Mouse (Mus musculus) midbrain, embryonic 12.5 days (tissue): ENCODE measurements around the gene Rnd3. TPM values are rescaled to one million over a fixed set of nuclear protein-coding genes. Genes with fewer than 3 reads are reported as not detected.

ENCODE experiments used
- ATAC-seq: fragments of 200-750 bp; cut with Nextera tagmentation; 2 replicates; pipeline ENCODE4 v1.8.0; 2017; ENCODE audit warnings: low read depth, moderate TSS enrichment, moderate library complexity; ENCODE audit not compliant: low FRiP score
- H3K27ac ChIP-seq: fragments of 300-500 bp; sonication (generic); replicated peaks from 2 replicates; pipeline ENCODE4 v1.5.1; 2016; ENCODE audit warnings: mild to moderate bottlenecking
- H3K27me3 ChIP-seq: fragments of 300-500 bp; sonication (generic); 2 replicates; pipeline ENCODE4 v1.6.1; 2016; ENCODE audit warnings: mild to moderate bottlenecking
- H3K36me3 ChIP-seq: fragments of 300-500 bp; sonication (generic); 2 replicates; pipeline ENCODE4 v1.6.1; 2016
- H3K4me1 ChIP-seq: fragments of 300-500 bp; sonication (generic); 2 replicates; pipeline ENCODE4 v1.6.1; 2016
- H3K4me2 ChIP-seq: fragments of 300-500 bp; sonication (generic); replicated peaks from 2 replicates; pipeline ENCODE4 v1.6.1; 2016; ENCODE audit warnings: mild to moderate bottlenecking, moderate library complexity
- H3K4me3 ChIP-seq: fragments of 300-500 bp; sonication (generic); 2 replicates; pipeline ENCODE4 v1.5.1; 2016; ENCODE audit warnings: mild to moderate bottlenecking
- H3K9ac ChIP-seq: fragments of 300-500 bp; sonication (generic); replicated peaks from 2 replicates; pipeline ENCODE4 v1.6.1; 2016; ENCODE audit warnings: mild to moderate bottlenecking, moderate library complexity
- H3K9me3 ChIP-seq: fragments of 300-500 bp; sonication (generic); 2 replicates; pipeline ENCODE4 v1.6.1; 2016; ENCODE audit warnings: mild to moderate bottlenecking
- WGBS: fragments of 180-500 bp; shearing (Covaris S2); methylation state at CpG from one replicate; pipeline ENCODE4 v1.1.7; 2016; 5-methylcytosine and 5-hydroxymethylcytosine counted together
- polyA plus RNA-seq: library from polyadenylated mRNA; unstranded; fragments of >200 nt; fragmentation: Nextera tagmentation; extraction: Ambion mirVana; gene quantifications from 2 replicates; pipeline ENCODE4 v1.2.1, GENCODE M21; 2016

The Rnd3 gene
- polyA plus RNA-seq, 1 experiment from 2014 or later, result 352 TPM

GRCm38 (mm10) chr2:51146871-51147317 lies 2.0 kb downstream of the Rnd3 start:
- peak overlapping the region; percentile 95 for H3K27ac ChIP-seq
- H3K4me3 ChIP-seq, result peak overlapping the region; percentile 97
- WGBS, result 0% methylated on average over 18 of the region's 18 CpGs
- no peaks in the 10 kb centered on the region for H3K9me3 ChIP-seq
- H3K4me2 ChIP-seq, result peak overlapping the region; percentile 72
- ATAC-seq, result peak; percentile 57
- H3K4me1 ChIP-seq, result peaks cover 33% of the 10 kb centered on the region
- H3K36me3 ChIP-seq, result peaks cover 14% of the 10 kb centered on the region
- no peaks in the 10 kb centered on the region for H3K27me3 ChIP-seq
- peak overlapping the region; percentile 99 for H3K9ac ChIP-seq

DNA sequence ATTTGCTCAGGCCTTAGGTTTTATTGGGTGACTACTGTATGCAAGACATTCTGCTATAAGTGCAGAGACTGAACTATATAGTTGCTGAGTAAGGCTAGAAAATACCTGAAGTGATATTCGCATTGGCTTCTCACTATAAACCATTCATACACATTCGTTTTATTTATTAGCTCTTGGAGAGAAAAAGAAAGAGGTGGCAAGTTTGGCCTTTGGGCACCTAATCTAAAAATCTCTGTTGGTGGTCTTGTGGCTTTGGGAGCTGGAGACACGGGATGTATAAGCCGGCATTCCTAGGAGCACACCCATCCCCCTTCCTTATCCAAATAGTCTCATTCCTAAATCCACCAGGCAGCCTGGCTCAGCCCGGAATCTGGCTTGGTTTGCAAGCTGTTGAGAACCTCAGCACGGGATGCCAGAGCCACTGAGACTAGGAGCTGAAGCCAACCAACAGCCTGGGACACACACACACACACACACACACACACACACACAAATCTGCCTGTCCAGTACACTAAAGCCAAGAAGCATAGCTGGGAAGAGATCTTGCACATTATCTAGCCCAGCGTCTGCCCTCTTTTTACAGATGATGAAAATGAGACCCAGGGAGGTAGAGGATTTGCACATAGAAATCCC lies 3.0 kb downstream of the Rnd3 start:
- Histone ChIP-seq H3K27me3 (no peaks in the 10 kb centered on the region), H3K9ac (peak overlapping the region; percentile 99), H3K4me3 (peak overlapping the region; percentile 97), H3K9me3 (no peaks in the 10 kb centered on the region), H3K4me1 (peaks cover 42% of the 10 kb centered on the region), H3K4me2 (peak overlapping the region; percentile 72), H3K36me3 (peaks cover 14% of the 10 kb centered on the region), H3K27ac (peak overlapping the region; percentile 95)
- WGBS, result 3% methylated on average over 7 of the region's 7 CpGs
- peak; percentile 9; the same call in 1 of the 2 replicates for ATAC-seq

- H3K9me3 ChIP-seq, result no peaks in the 10 kb centered on the region
- H3K4me3 ChIP-seq, result peak overlapping the region; percentile 97
- H3K4me1 ChIP-seq, result peaks cover 54% of the 10 kb centered on the region
- H3K27me3 ChIP-seq, result no peaks in the 10 kb centered on the region
- WGBS, result 38% methylated on average over 6 of the region's 6 CpGs
- H3K27ac ChIP-seq, result peak overlapping the region; percentile 70
- H3K4me2 ChIP-seq, result peak overlapping the region; percentile 72
- H3K36me3 ChIP-seq, result peaks cover 18% of the 10 kb centered on the region
- peak overlapping the region; percentile 67 for H3K9ac ChIP-seq
- ATAC-seq, result no peak
These were observed 4.4 kb downstream of the Rnd3 start for GRCm38 (mm10) chr2:51144380-51145120.

DNA sequence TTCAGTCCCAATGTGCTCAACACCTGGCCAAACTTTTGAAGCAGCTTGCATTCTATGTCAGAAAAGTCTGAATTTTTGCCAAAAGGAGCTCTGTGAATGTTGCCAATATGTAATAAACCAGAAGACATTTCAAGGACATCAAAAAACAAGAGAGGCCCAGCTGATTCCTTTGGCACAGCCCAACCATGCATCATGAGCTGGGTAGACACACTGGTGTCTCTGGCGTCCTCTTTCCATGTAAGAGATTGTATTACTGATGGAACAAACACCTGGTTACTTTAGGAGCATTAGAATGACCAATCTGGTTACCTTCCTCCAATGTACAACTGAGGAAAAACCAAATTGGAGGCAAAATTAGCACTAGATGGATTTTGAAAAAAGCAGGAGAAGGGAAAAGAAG lies 6.5 kb downstream of the Rnd3 start:
- H3K4me3 ChIP-seq, result peak overlapping the region; percentile 97
- H3K36me3 ChIP-seq, result peaks cover 31% of the 10 kb centered on the region
- H3K9ac ChIP-seq, result peak overlapping the region; percentile 59
- no peaks in the 10 kb centered on the region for H3K27me3 ChIP-seq
- H3K4me1 ChIP-seq, result peaks cover 71% of the 10 kb centered on the region
- no peak for ATAC-seq
- H3K27ac ChIP-seq, result peak overlapping the region; percentile 90
- peak overlapping the region; percentile 72 for H3K4me2 ChIP-seq
- 43% methylated on average over 1 of the region's 1 CpGs for WGBS
- no peaks in the 10 kb centered on the region for H3K9me3 ChIP-seq

- Histone ChIP-seq H3K36me3 (peaks cover 42% of the 10 kb centered on the region), H3K4me3 (peak overlapping the region; percentile 97), H3K9me3 (no peaks in the 10 kb centered on the region), H3K27me3 (no peaks in the 10 kb centered on the region), H3K27ac (peak overlapping the region; percentile 90), H3K9ac (peak overlapping the region; percentile 59), H3K4me1 (peaks cover 75% of the 10 kb centered on the region), H3K4me2 (peak overlapping the region; percentile 72)
- no peak for ATAC-seq
- 44% methylated on average over 3 of the region's 3 CpGs for WGBS
These were observed 7.6 kb downstream of the Rnd3 start for GRCm38 (mm10) chr2:51141345-51141744.

DNA sequence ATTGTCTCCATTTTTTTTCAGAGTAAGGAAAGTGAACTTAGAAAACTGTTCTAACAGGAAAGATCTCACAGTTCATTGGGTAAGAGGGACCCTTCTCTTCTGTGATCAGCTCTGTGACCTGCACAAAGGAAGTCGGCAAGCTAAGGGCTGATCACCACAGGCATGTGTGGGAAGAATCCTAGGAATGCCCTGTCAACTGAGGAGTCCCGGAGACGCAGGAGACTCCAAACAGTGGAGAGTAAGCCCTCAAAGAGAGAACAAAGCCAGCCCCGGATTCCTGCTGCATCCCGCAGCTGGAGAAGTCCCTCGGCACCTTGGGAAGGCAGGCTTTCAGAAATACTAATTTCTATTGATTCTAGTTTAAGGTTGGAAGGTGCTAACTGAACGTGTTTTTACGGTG lies 8.4 kb downstream of the Rnd3 start:
- Histone ChIP-seq H3K4me2 (peak overlapping the region; percentile 72), H3K9me3 (no peaks in the 10 kb centered on the region), H3K27me3 (no peaks in the 10 kb centered on the region), H3K4me1 (peaks cover 78% of the 10 kb centered on the region), H3K36me3 (peaks cover 50% of the 10 kb centered on the region), H3K9ac (peak overlapping the region; percentile 59), H3K4me3 (peak overlapping the region; percentile 97), H3K27ac (peak overlapping the region; percentile 90)
- 0% methylated on average over 8 of the region's 8 CpGs for WGBS
- ATAC-seq, result peak; percentile 72

DNA sequence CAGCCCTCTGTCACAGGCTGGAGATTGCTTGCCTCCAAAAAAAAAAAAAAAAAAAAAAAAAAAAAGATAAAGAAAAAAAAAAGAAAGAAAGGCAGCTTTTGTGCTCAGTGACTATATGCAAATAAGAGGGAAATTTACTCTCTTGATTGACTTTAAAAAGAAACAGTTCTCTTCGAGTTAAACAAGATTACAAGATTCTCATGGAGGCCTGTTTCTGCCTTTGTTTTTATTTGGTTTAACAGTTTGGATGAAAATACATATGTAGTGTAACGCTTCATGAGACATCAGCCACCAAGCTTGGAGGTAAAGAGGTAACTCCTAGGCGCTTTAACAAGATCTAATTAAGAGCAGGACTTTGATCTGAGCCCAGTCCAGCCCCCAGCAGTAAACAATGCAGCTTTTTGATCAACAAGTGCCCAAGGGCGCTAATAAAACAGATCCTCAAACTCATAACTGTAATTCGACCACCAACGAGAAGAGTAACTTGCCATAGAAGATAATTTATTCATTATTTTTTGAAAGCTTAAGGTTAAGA lies 8.9 kb downstream of the Rnd3 start:
- Histone ChIP-seq H3K9me3 (no peaks in the 10 kb centered on the region), H3K36me3 (peaks cover 54% of the 10 kb centered on the region), H3K27me3 (no peaks in the 10 kb centered on the region), H3K27ac (peak overlapping the region; percentile 90), H3K4me2 (peak overlapping the region; percentile 72), H3K9ac (no peak overlapping the region; the same call in none of the 2 replicates), H3K4me1 (peaks cover 74% of the 10 kb centered on the region), H3K4me3 (peak overlapping the region; percentile 97)
- peak; percentile 48; the same call in 1 of the 2 replicates for ATAC-seq
- under 1% methylated on average over 6 of the region's 6 CpGs for whole genome bisulfite sequencing

- H3K9ac ChIP-seq, result no peak overlapping the region; the same call in 1 of the 2 replicates
- peak overlapping the region; percentile 72 for H3K4me2 ChIP-seq
- no peaks in the 10 kb centered on the region for H3K27me3 ChIP-seq
- H3K27ac ChIP-seq, result peak overlapping the region; percentile 90
- no peaks in the 10 kb centered on the region for H3K9me3 ChIP-seq
- peak; percentile 87 for ATAC-seq
- peak overlapping the region; percentile 20 for H3K4me3 ChIP-seq
- peaks cover 56% of the 10 kb centered on the region for H3K36me3 ChIP-seq
- 0% methylated on average over 5 of the region's 5 CpGs for WGBS
- H3K4me1 ChIP-seq, result peaks cover 68% of the 10 kb centered on the region
These were observed 9.5 kb downstream of the Rnd3 start for GRCm38 (mm10) chr2:51139218-51139911.

DNA sequence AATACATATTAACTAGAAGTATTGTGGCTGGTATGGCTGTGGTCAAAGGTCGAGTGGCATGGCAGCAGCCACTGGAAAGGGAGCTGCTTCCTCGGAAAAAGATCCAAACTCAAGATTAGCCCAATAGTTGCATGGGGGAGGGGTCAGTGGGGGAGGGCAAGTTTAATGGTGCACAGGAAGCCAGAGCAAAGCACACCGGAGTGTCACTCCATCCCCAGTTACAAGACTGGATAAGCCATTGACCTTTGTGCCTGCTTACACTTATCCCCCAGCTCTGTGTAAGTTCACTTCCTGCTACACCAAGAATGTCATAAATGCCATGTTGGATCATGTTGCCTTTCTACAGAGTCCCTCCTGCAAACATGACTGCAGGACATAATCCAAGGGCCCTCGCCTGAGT lies 11.2 kb downstream of the Rnd3 start:
- Histone ChIP-seq H3K4me2 (no peak overlapping the region; the same call in 1 of the 2 replicates), H3K9ac (no peak overlapping the region)
- 43% methylated on average over 4 of the region's 4 CpGs for WGBS

DNA sequence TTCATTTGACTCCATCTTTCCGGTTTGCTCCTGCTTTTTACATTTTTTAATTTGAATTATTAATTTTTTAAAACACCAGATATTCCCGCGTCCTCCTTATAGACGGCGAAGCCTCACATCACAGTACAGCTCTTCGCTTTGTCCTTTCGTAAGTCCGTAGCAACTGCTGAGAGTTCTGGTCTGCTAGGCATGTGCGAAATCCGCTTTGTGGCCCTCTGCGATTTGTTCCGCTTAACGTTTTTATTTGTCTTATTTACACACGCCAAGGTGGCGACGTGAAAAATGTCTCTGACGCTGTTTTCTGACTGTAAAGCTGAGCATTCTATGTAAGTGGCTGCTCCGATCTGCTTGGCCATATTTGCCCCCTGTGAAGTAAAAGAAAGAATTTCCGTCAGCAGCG lies 16.7 kb downstream of the Rnd3 start:
- H3K27me3 ChIP-seq, result no peaks in the 10 kb centered on the region
- no peak overlapping the region for H3K9ac ChIP-seq
- H3K4me3 ChIP-seq, result no peak overlapping the region
- H3K9me3 ChIP-seq, result no peaks in the 10 kb centered on the region
- H3K27ac ChIP-seq, result no peak overlapping the region
- peaks cover 4% of the 10 kb centered on the region; the same call in 1 of the 2 replicates for H3K4me1 ChIP-seq
- H3K4me2 ChIP-seq, result no peak overlapping the region
- H3K36me3 ChIP-seq, result peaks cover 76% of the 10 kb centered on the region
- WGBS, result 75% methylated on average over 20 of the region's 20 CpGs
- ATAC-seq, result peak; percentile 27; the same call in 1 of the 2 replicates

More for the DNA sequence above, 11.2 kb downstream of the Rnd3 start:
- Histone ChIP-seq H3K4me1 (peaks cover 53% of the 10 kb centered on the region), H3K27me3 (no peaks in the 10 kb centered on the region), H3K27ac (no peak overlapping the region), H3K36me3 (peaks cover 69% of the 10 kb centered on the region), H3K9me3 (no peaks in the 10 kb centered on the region), H3K4me3 (no peak overlapping the region)
- ATAC-seq, result no peak

DNA sequence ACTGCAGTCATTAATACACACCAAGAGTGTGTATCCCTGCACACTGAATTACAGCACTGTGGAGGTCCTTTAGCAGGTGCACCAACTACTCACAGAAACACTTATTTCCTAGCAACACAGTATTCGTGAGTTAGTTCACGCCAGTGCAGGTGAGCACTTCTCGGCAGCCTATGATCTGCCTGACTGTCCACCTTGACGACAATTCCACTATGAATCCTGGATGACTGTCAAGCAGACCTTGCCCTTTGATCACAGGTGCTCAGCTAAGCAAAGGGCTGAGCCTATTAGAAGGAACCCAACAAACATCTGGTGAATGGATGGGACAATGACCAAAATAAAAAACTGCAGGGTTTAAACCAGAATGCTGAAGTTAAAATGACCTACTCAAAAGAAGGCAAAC lies 20.8 kb downstream of the Rnd3 start:
- Histone ChIP-seq H3K27me3 (no peaks in the 10 kb centered on the region), H3K9me3 (no peaks in the 10 kb centered on the region), H3K4me3 (no peak overlapping the region), H3K36me3 (peaks cover 37% of the 10 kb centered on the region), H3K27ac (no peak overlapping the region), H3K4me1 (no peaks in the 10 kb centered on the region; the same call in 1 of the 2 replicates), H3K9ac (no peak overlapping the region), H3K4me2 (no peak overlapping the region)
- 78% methylated on average over 4 of the region's 4 CpGs for WGBS
- no peak for ATAC-seq
